Mouse (Mus musculus) G1E (cell line): Measurements from ENCODE around the gene Tpk1. TPM values are rescaled to one million over a fixed set of nuclear protein-coding genes. Genes with fewer than 3 reads are reported as not detected.

Source experiments
- ATAC-seq: 2 replicates; pipeline ENCODE4 v1.8.0; 2016; ENCODE audit warnings: mild to moderate bottlenecking; ENCODE audit not compliant: insufficient number of reproducible peaks, poor library complexity, low FRiP score, severe bottlenecking; ENCODE audit errors: extremely low read depth
- DNase-seq: peaks from one replicate; pipeline ENCODE4 v3.0.0; 2012; ENCODE audit warnings: low spot score
- H3K27me3 ChIP-seq: 2 replicates; pipeline ENCODE4 v1.6.1; 2012; ENCODE audit warnings: mild to moderate bottlenecking, low read length, inconsistent platforms; ENCODE audit not compliant: insufficient read depth
- H3K36me3 ChIP-seq: replicated peaks from 2 replicates; pipeline ENCODE3; 2012; ENCODE audit warnings: mild to moderate bottlenecking, inconsistent platforms
- H3K4me1 ChIP-seq: 2 replicates; pipeline ENCODE4 v1.6.1; 2012; ENCODE audit warnings: low read depth, low read length, inconsistent platforms, mixed read lengths; ENCODE audit not compliant: insufficient read depth
- H3K4me3 ChIP-seq: 2 replicates; pipeline ENCODE4 v1.5.1; 2012; ENCODE audit warnings: low read depth, mild to moderate bottlenecking, inconsistent platforms, low read length, moderate library complexity, mixed read lengths
- H3K9me3 ChIP-seq: replicated peaks from 2 replicates; pipeline ENCODE4 v1.6.1; 2012; ENCODE audit warnings: inconsistent platforms
- CTCF ChIP-seq: IDR thresholded peaks from 2 replicates; pipeline ENCODE4 v1.5.1; 2012; ENCODE audit warnings: low read depth, low read length, inconsistent platforms, mixed read lengths
- GATA1 ChIP-seq: IDR thresholded peaks from 2 replicates; pipeline ENCODE4 v1.6.1; 2012; ENCODE audit warnings: borderline replicate concordance, low read length, inconsistent platforms, mixed read lengths
- GATA2 ChIP-seq: IDR thresholded peaks from 2 replicates; pipeline ENCODE4 v1.6.1; 2012; ENCODE audit warnings: low read depth, low read length, inconsistent platforms, borderline replicate concordance
- POLR2AphosphoS5 ChIP-seq: IDR thresholded peaks from 2 replicates; pipeline ENCODE4 v1.6.1; 2012; ENCODE audit warnings: low read depth, low read length, inconsistent platforms; ENCODE audit not compliant: insufficient replicate concordance
- TAL1 ChIP-seq: conservative IDR thresholded peaks from 2 replicates; pipeline ENCODE4 v1.6.1; 2012; ENCODE audit warnings: low read depth, low read length, inconsistent platforms, mixed read lengths
- polyA plus RNA-seq: library from polyadenylated mRNA; stranded (reverse); fragments of >175 nt; gene quantifications from 2 replicates; pipeline ENCODE4 v1.2.3, GENCODE M21; 2012
- total RNA-seq, 2 experiments: library from RNA; stranded (forward) in 1 of 2; stranded (reverse) in 1 of 2; fragments of 200-1000 nt in 1 of 2; fragments of >200 nt in 1 of 2; fragmentation: Nextera tagmentation in 1 of 2; gene quantifications; 2 replicates each; pipeline ENCODE4 v1.2.3; 2014 to 2017

Gene Tpk1
- total RNA-seq (2014; fragmentation: Nextera tagmentation) = 27.5 and 34.7 TPM in 2 replicates
- 10.3 and 10.9 TPM in 2 replicates for total RNA-seq (2017)
- 2.0 and 2.5 TPM in 2 replicates for polyA plus RNA-seq

DNA sequence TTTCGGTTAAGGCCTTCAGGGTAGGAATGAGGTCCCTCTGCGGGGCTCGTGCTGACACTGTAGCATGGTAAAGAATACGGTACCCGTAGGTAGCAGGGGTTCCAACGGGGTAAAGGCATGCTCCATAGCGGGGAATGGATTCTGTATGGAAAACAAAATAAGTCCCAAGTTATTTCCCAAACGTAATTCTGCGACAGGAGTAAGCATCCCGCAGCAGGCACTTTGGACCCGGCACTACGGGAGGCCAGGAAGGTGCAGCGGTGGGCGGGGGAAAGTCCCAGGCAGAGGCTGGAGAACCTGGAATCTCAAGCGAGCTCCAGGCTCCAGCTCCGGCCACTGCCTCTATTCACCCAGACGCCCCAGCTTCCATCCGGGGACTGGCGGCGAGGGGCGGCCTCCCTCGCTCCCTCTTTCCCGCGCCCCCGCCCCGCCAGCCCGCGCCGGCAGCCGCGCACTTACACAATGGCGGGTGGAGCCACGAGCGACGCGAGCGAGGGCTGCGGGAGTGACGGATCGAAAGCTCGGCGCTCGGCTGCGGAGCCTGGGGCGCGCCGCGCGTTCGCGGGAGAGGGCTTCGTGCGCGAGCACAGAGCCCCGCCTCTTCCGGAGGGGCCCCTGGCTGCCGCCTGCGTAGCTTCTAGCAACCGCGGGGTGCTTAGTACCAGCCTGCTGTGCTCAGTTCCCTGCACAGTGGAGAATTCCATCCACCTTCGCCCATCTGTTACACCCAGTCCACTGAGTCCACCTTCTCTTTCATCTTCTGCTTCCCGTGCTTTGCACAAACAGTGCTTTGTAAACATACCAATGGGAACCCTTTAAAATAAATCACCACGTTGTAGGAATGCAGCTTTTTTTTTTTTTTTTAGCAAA lies at the start of gene Tpk1:
Tpk1 (minus strand) TSS at position 602 of the 870 bp plus-strand sequence.
- H3K9me3 ChIP-seq = no peaks in the 10 kb centered on the region
- no peaks in the 10 kb centered on the region for H3K27me3 ChIP-seq
- DNase-seq (peak; percentile 84), ATAC-seq (peak; percentile 81)
- H3K4me3 ChIP-seq = peak within 1 kb of the TSS; percentile 79
- H3K36me3 ChIP-seq = peaks cover 21% of the 10 kb centered on the region
- TF ChIP-seq GATA2 = no peak
- no peak for TF ChIP-seq GATA1
- no peak for TF ChIP-seq POLR2AphosphoS5
- TF ChIP-seq TAL1 = no peak
- no peak for TF ChIP-seq CTCF
- H3K4me1 ChIP-seq = peaks cover 44% of the 10 kb centered on the region

DNA sequence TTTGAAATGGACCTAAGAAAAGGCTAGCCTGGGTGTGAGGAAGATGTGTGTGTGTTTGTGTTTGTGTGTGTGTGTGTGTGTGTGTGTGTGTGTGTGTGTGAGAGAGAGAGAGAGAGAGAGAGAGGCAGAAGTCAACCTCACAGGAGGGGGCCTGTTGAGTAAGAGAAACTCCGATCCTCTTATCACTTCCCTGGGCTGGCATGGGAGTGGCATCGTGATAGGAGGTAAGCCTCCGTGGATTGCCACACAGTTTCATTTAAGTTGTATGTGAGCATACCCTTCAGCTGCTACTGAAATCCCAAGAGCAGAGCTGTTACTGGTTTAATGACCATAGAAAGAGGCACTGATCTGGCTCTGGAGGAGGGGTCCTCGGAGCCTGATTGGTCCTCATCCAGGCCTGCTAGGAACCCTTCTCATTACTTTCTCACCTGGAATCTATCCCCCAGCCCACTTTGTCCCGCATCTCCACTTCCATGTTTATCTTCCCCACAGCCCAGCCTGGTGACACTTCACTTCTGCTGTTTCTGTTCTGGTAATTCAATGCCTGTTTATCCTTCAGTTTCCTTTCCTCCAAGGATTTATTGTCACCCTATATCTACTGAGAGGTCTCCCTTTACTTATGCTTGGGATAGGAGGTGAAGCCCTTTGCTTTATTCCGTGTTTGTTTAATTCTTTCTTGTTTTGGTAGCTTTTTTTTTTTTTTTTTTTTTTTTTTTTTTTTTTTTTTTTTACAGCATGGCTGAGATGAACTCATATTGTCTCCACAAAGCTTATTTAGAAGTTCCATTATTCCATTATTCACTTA lies 36.9 kb upstream of the Tpk1 start:
- Histone ChIP-seq H3K9me3 (no peaks in the 10 kb centered on the region), H3K36me3 (no peaks in the 10 kb centered on the region), H3K27me3 (no peaks in the 10 kb centered on the region), H3K4me3 (no peak overlapping the region), H3K4me1 (no peaks in the 10 kb centered on the region)
- DNase-seq (no peak), ATAC-seq (no peak)
- TF ChIP-seq POLR2AphosphoS5 (no peak), CTCF (no peak), GATA2 (no peak)

DNA sequence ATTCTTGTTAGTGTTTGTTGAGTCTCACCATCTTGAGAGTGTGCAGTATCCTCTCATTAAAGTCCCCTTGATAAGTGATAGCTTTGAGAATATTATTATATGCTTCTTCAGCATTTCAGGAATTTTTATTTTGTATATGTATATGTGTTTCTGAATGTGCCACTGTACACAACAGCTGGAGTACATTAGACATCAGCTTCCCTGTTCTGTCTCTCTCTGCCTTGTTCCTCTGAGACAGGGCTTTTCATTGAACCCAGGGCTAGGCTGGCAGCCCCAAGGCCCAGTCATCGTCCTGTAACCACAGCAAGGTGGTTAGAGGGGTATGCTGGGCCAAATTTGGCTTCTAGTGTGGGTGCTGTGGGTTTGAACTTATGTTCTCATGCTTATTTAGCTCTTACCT lies 25.8 kb upstream of the Tpk1 start:
- no peak for TF ChIP-seq GATA1
- TF ChIP-seq GATA2 = no peak
- TF ChIP-seq CTCF = no peak
- TF ChIP-seq TAL1 = no peak
- TF ChIP-seq POLR2AphosphoS5 = no peak
- H3K4me1 ChIP-seq = peaks cover 2% of the 10 kb centered on the region; the same call in 1 of the 2 replicates
- no peaks in the 10 kb centered on the region for H3K9me3 ChIP-seq
- no peaks in the 10 kb centered on the region for H3K36me3 ChIP-seq
- no peak for ATAC-seq
- no peak overlapping the region for H3K4me3 ChIP-seq
- DNase-seq = no peak
- peaks cover 12% of the 10 kb centered on the region for H3K27me3 ChIP-seq

DNA sequence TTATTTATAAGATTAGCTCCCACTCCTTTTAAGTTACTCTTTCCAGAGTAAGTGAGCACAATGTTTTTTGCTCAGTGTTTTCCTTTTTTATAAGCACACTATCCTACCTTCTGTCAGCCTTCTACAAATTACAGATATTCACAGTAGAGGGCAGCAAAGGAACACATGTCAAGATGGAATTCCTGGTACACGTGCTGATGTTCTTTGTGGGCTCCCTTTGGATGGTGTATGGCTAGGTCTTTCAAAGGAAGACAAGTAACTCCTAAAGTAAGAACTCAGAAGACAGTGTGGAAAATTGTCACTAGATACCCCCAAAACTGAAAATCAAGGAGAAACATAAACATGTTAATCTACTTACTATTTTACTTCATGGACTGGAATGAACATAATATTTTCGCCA lies 19.9 kb upstream of the Tpk1 start:
- DNase-seq = no peak
- ATAC-seq = no peak
- Histone ChIP-seq H3K27me3 (peaks cover 11% of the 10 kb centered on the region; the same call in 1 of the 2 replicates), H3K9me3 (no peaks in the 10 kb centered on the region), H3K4me3 (no peak overlapping the region), H3K36me3 (no peaks in the 10 kb centered on the region), H3K4me1 (peaks cover 2% of the 10 kb centered on the region; the same call in 1 of the 2 replicates)
- TF ChIP-seq POLR2AphosphoS5 (no peak), GATA1 (no peak), TAL1 (no peak), CTCF (no peak), GATA2 (no peak)

DNA sequence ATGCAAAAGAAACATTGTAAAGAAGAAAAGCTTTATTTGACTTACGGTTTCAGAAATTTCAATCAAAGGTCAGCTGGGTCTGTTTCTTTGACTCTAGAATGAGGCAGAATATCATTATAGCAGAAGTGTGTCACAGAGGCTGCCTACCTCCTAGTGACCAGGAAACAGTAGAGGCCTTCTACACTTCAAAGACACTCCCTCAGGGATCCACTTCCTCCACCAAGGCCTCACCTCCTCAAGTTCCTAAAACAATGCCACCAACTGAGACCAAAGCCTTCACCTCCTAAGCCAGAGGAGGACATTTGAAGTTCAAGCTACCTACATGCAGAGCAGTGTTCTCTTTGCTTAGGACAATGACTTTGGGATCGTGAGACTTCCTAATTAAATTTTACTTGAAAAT lies 16.5 kb upstream of the Tpk1 start:
- no peak for DNase-seq

DNA sequence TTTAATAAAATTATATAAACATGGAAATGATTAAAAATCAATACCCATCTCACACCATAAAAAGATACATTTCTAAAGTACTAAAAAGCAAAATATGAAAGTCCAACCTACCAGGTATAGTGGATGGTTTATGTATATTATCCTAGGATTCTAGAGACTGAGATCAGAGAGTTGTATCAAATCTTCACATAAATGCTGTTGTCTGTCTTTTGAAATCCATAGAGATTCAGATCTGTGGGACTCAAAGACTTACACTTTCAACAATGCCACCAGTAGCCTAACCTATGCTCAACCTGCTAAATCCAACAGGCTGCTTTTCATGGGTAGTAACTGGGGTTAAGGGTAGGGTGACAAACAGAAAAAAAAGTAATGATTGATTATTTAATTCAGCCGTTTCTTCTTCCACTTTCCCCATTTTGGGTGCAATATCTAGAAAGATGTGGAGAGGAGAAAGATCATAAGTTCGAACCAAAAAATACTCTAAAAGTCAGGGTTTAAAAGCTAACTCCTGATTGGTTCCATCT lies 12.7 kb upstream of the Tpk1 start:
- no peaks in the 10 kb centered on the region for H3K9me3 ChIP-seq
- H3K36me3 ChIP-seq = no peaks in the 10 kb centered on the region
- DNase-seq (no peak), ATAC-seq (no peak)
- peaks cover 13% of the 10 kb centered on the region; the same call in 1 of the 2 replicates for H3K27me3 ChIP-seq
- no peak overlapping the region for H3K4me3 ChIP-seq
- TF ChIP-seq GATA2 = no peak
- no peak for TF ChIP-seq TAL1
- no peak for TF ChIP-seq GATA1
- TF ChIP-seq CTCF = no peak
- TF ChIP-seq POLR2AphosphoS5 = no peak
- H3K4me1 ChIP-seq = no peaks in the 10 kb centered on the region

More for the DNA sequence above, 16.5 kb upstream of the Tpk1 start:
- Histone ChIP-seq H3K4me1 (no peaks in the 10 kb centered on the region), H3K9me3 (no peaks in the 10 kb centered on the region), H3K36me3 (no peaks in the 10 kb centered on the region), H3K27me3 (peaks cover 7% of the 10 kb centered on the region; the same call in 1 of the 2 replicates), H3K4me3 (no peak overlapping the region)
- TF ChIP-seq TAL1 (no peak), GATA1 (no peak)
- no peak for ATAC-seq
